Mouse (Mus musculus) macrophage (primary cell): ENCODE measurements around the gene Nectin1. TPM values are rescaled to one million over a fixed set of nuclear protein-coding genes. Genes with fewer than 3 reads are reported as not detected.

Source experiments
- H3K27ac ChIP-seq: fragments of 350-480 bp; formaldehyde crosslinking; 2 replicates; pipeline ENCODE4 v1.9.0; 2021
- H3K36me3 ChIP-seq: fragments of 350-480 bp; formaldehyde crosslinking; 2 replicates; pipeline ENCODE4 v1.9.0; 2021; ENCODE audit errors: inconsistent target
- H3K4me3 ChIP-seq: fragments of 350-480 bp; formaldehyde crosslinking; 2 replicates; pipeline ENCODE4 v1.9.0; 2021; ENCODE audit errors: inconsistent target
- H3K79me2 ChIP-seq: fragments of 350-480 bp; formaldehyde crosslinking; 2 replicates; pipeline ENCODE4 v1.9.0; 2021; ENCODE audit errors: inconsistent target
- WGBS: methylation state at CpG from one replicate; pipeline ENCODE4 v1.1.7; 2026; ENCODE audit warnings: inconsistent platforms; ENCODE audit not compliant: missing documents; 5-methylcytosine and 5-hydroxymethylcytosine counted together
- polyA plus RNA-seq: library from polyadenylated mRNA; stranded (reverse); fragments of 250-400 nt; gene quantifications from 3 replicates; pipeline ENCODE4 v1.2.4, GENCODE M21; 2018; ENCODE audit warnings: inconsistent platforms

The Nectin1 gene
- polyA plus RNA-seq, 1 experiment from 2014 or later: 0.14 TPM

- Histone ChIP-seq H3K4me3 (no peak overlapping the region), H3K27ac (no peak overlapping the region), H3K79me2 (no peaks in the 10 kb centered on the region), H3K36me3 (no peaks in the 10 kb centered on the region)
- WGBS: 88% methylated on average over 14 of the region's 14 CpGs
Measured at GRCm38 (mm10) chr9:43765419-43766179, 21.8 kb downstream of the Nectin1 start.

- Histone ChIP-seq H3K27ac (no peak overlapping the region), H3K79me2 (no peaks in the 10 kb centered on the region), H3K36me3 (no peaks in the 10 kb centered on the region), H3K4me3 (no peak overlapping the region)
- 92% methylated on average over 3 of the region's 4 CpGs for WGBS
Measured at GRCm38 (mm10) chr9:43768779-43769178, 25.0 kb downstream of the Nectin1 start.

GRCm38 (mm10) chr9:43769228-43769627 is 25.4 kb downstream of the Nectin1 start:
- no peak overlapping the region for H3K27ac ChIP-seq
- no peak overlapping the region for H3K4me3 ChIP-seq
- H3K79me2 ChIP-seq: no peaks in the 10 kb centered on the region
- H3K36me3 ChIP-seq: no peaks in the 10 kb centered on the region
- 89% methylated on average over 6 of the region's 7 CpGs for WGBS

- WGBS: 78% methylated on average over 4 of the region's 4 CpGs
- H3K79me2 ChIP-seq: no peaks in the 10 kb centered on the region
- H3K36me3 ChIP-seq: no peaks in the 10 kb centered on the region
- no peak overlapping the region for H3K4me3 ChIP-seq
- H3K27ac ChIP-seq: no peak overlapping the region
Measured at GRCm38 (mm10) chr9:43769940-43770339, 26.2 kb downstream of the Nectin1 start.

GRCm38 (mm10) chr9:43771041-43771440 is 27.3 kb downstream of the Nectin1 start:
- 82% methylated on average over 1 of the region's 1 CpGs for WGBS
- H3K27ac ChIP-seq: no peak overlapping the region

GRCm38 (mm10) chr9:43772460-43772859 is 28.7 kb downstream of the Nectin1 start:
- H3K79me2 ChIP-seq: no peaks in the 10 kb centered on the region
- H3K27ac ChIP-seq: no peak overlapping the region
- WGBS: 48% methylated on average over 6 of the region's 6 CpGs
- no peaks in the 10 kb centered on the region for H3K36me3 ChIP-seq
- no peak overlapping the region for H3K4me3 ChIP-seq

More at GRCm38 (mm10) chr9:43771041-43771440, 27.3 kb downstream of the Nectin1 start:
- H3K79me2 ChIP-seq: no peaks in the 10 kb centered on the region
- no peaks in the 10 kb centered on the region for H3K36me3 ChIP-seq
- H3K4me3 ChIP-seq: no peak overlapping the region

- H3K79me2 ChIP-seq: no peaks in the 10 kb centered on the region
- H3K27ac ChIP-seq: no peak overlapping the region
- 94% methylated on average over 2 of the region's 2 CpGs for WGBS
- H3K36me3 ChIP-seq: no peaks in the 10 kb centered on the region
- H3K4me3 ChIP-seq: no peak overlapping the region
Measured at GRCm38 (mm10) chr9:43773521-43773920, 29.7 kb downstream of the Nectin1 start.

- Histone ChIP-seq H3K27ac (no peak overlapping the region), H3K4me3 (no peak overlapping the region), H3K79me2 (no peaks in the 10 kb centered on the region), H3K36me3 (no peaks in the 10 kb centered on the region)
- WGBS: 95% methylated on average over 5 of the region's 5 CpGs
Measured at GRCm38 (mm10) chr9:43774427-43774826, 30.6 kb downstream of the Nectin1 start.

GRCm38 (mm10) chr9:43776231-43776630 is 32.4 kb downstream of the Nectin1 start:
- Histone ChIP-seq H3K79me2 (no peaks in the 10 kb centered on the region), H3K36me3 (no peaks in the 10 kb centered on the region), H3K27ac (no peak overlapping the region), H3K4me3 (no peak overlapping the region)
- 88% methylated on average over 3 of the region's 3 CpGs for WGBS

- H3K4me3 ChIP-seq: no peak overlapping the region
- no peak overlapping the region for H3K27ac ChIP-seq
- WGBS: 74% methylated on average over 16 of the region's 16 CpGs
- no peaks in the 10 kb centered on the region for H3K79me2 ChIP-seq
- no peaks in the 10 kb centered on the region for H3K36me3 ChIP-seq
Measured at GRCm38 (mm10) chr9:43777362-43778360, 33.9 kb downstream of the Nectin1 start.

GRCm38 (mm10) chr9:43780883-43781282 is 37.1 kb downstream of the Nectin1 start:
- Histone ChIP-seq H3K4me3 (no peak overlapping the region), H3K79me2 (no peaks in the 10 kb centered on the region), H3K36me3 (no peaks in the 10 kb centered on the region), H3K27ac (no peak overlapping the region)
- WGBS: 90% methylated on average over 8 of the region's 8 CpGs

GRCm38 (mm10) chr9:43782401-43782800 is 38.6 kb downstream of the Nectin1 start:
- no peaks in the 10 kb centered on the region for H3K36me3 ChIP-seq
- H3K79me2 ChIP-seq: no peaks in the 10 kb centered on the region
- H3K27ac ChIP-seq: no peak overlapping the region
- H3K4me3 ChIP-seq: no peak overlapping the region
- 93% methylated on average over 5 of the region's 5 CpGs for WGBS

- H3K4me3 ChIP-seq: no peak overlapping the region
- H3K79me2 ChIP-seq: no peaks in the 10 kb centered on the region
- no peak overlapping the region for H3K27ac ChIP-seq
- WGBS: 27% methylated on average over 3 of the region's 3 CpGs
- H3K36me3 ChIP-seq: no peaks in the 10 kb centered on the region
Measured at GRCm38 (mm10) chr9:43783959-43784358, 40.2 kb downstream of the Nectin1 start.

GRCm38 (mm10) chr9:43784841-43785240 is 41.1 kb downstream of the Nectin1 start:
- Histone ChIP-seq H3K27ac (no peak overlapping the region), H3K4me3 (no peak overlapping the region), H3K36me3 (no peaks in the 10 kb centered on the region), H3K79me2 (no peaks in the 10 kb centered on the region)
- WGBS: 86% methylated on average over 13 of the region's 13 CpGs

- Histone ChIP-seq H3K79me2 (no peaks in the 10 kb centered on the region), H3K36me3 (no peaks in the 10 kb centered on the region), H3K4me3 (no peak overlapping the region), H3K27ac (no peak overlapping the region)
- WGBS: 87% methylated on average over 4 of the region's 4 CpGs
Measured at GRCm38 (mm10) chr9:43787591-43787990, 43.8 kb downstream of the Nectin1 start.
